Mouse (Mus musculus) T-helper 1 cell (primary cell): ENCODE measurements around the gene Camk1d.
"Not testable (repeated sequence)": the region's sequence is repeated elsewhere in the genome, so short reads cannot be mapped to it uniquely, and the experiment has no call there.

ENCODE experiments used
- in situ Hi-C: fragments of 300-600 bp; cut with MboI, MseI; formaldehyde crosslinking; loops from one replicate; pipeline ENCODE4 v1.15.1; 2025; ENCODE audit warnings: high pct_unique_total_duplicates

Camk1d gene

GRCm38 (mm10) chr2:5398505-5398904 lies 315.8 kb downstream of the Camk1d start:
- in situ Hi-C loops, result no loop called here

GRCm38 (mm10) chr2:5398043-5398442 lies 316.3 kb downstream of the Camk1d start:
- in situ Hi-C loops, result no loop called here

- in situ Hi-C loops, result no loop called here
These were observed 316.8 kb downstream of the Camk1d start for GRCm38 (mm10) chr2:5397468-5397867.

- in situ Hi-C loops, result no loop called here
These were observed 317.9 kb downstream of the Camk1d start for GRCm38 (mm10) chr2:5396415-5396814.

- in situ Hi-C loops, result no loop called here
These were observed 318.4 kb downstream of the Camk1d start for GRCm38 (mm10) chr2:5395873-5396272.

- in situ Hi-C loops, result no loop called here
These were observed 321.4 kb downstream of the Camk1d start for GRCm38 (mm10) chr2:5392921-5393320.

GRCm38 (mm10) chr2:5392470-5392869 lies 321.8 kb downstream of the Camk1d start:
- in situ Hi-C loops, result no loop called here

GRCm38 (mm10) chr2:5388381-5388780 lies 325.9 kb downstream of the Camk1d start:
- in situ Hi-C loops, result no loop called here

- in situ Hi-C loops, result no loop called here
These were observed 332.3 kb downstream of the Camk1d start for GRCm38 (mm10) chr2:5381712-5382710.

GRCm38 (mm10) chr2:5380973-5381372 lies 333.3 kb downstream of the Camk1d start:
- in situ Hi-C loops, result no loop called here

GRCm38 (mm10) chr2:5378922-5379321 lies 335.4 kb downstream of the Camk1d start:
- in situ Hi-C loops, result not testable (repeated sequence)

GRCm38 (mm10) chr2:5378066-5378672 lies 336.1 kb downstream of the Camk1d start:
- in situ Hi-C loops, result no loop called here

GRCm38 (mm10) chr2:5372886-5373429 lies 341.4 kb downstream of the Camk1d start:
- in situ Hi-C loops, result no loop called here

- in situ Hi-C loops, result no loop called here
These were observed 343.0 kb downstream of the Camk1d start for GRCm38 (mm10) chr2:5371316-5371715.

GRCm38 (mm10) chr2:5370591-5370990 lies 343.7 kb downstream of the Camk1d start:
- in situ Hi-C loops, result no loop called here

GRCm38 (mm10) chr2:5363836-5364235 lies 350.5 kb downstream of the Camk1d start:
- in situ Hi-C loops, result no loop called here

- in situ Hi-C loops, result no loop called here
These were observed 356.3 kb downstream of the Camk1d start for GRCm38 (mm10) chr2:5358049-5358448.

- in situ Hi-C loops, result no loop called here
These were observed 357.3 kb downstream of the Camk1d start for GRCm38 (mm10) chr2:5357056-5357455.

- in situ Hi-C loops, result no loop called here
These were observed 361.3 kb downstream of the Camk1d start for GRCm38 (mm10) chr2:5352821-5353522.

GRCm38 (mm10) chr2:5345344-5345743 lies 369.0 kb downstream of the Camk1d start:
- in situ Hi-C loops, result no loop called here

GRCm38 (mm10) chr2:5327533-5328250 lies 386.6 kb downstream of the Camk1d start:
- in situ Hi-C loops, result no loop called here
